Mouse (Mus musculus) myocyte (in vitro differentiated cells): Measurements from ENCODE around the gene Ddi2.

Experiments
- POLR2A ChIP-seq: IDR thresholded peaks from one replicate; pipeline ENCODE4 v1.6.1; 2011; ENCODE audit warnings: low read depth, mild to moderate bottlenecking, control low read depth, moderate library complexity; ENCODE audit not compliant: insufficient read length
- TCF12 ChIP-seq: IDR thresholded peaks from one replicate; pipeline ENCODE4 v1.6.1; 2011; ENCODE audit warnings: mild to moderate bottlenecking, control low read depth; ENCODE audit not compliant: poor library complexity, insufficient read depth, severe bottlenecking

- no peak for TF ChIP-seq TCF12
- no peak for TF ChIP-seq POLR2A
Measured at GRCm38 (mm10) chr4:141769501-141770160, 46.4 kb upstream of the Ddi2 start.
